Mouse (Mus musculus) neural tube, embryonic 12.5 days (tissue): ENCODE results near the gene Mapk9. TPM values are rescaled to one million over a fixed set of nuclear protein-coding genes. Genes with fewer than 3 reads are reported as not detected.

Source experiments
- ATAC-seq: fragments of 200-750 bp; cut with Nextera tagmentation; 2 replicates; pipeline ENCODE4 v1.8.0; 2017; ENCODE audit warnings: low read depth, mild to moderate bottlenecking, moderate TSS enrichment, moderate library complexity; ENCODE audit not compliant: low FRiP score
- H3K27ac ChIP-seq: fragments of 300-500 bp; sonication (generic); 2 replicates; pipeline ENCODE4 v1.5.1; 2016
- H3K27me3 ChIP-seq: fragments of 300-500 bp; sonication (generic); replicated peaks from 2 replicates; pipeline ENCODE4 v1.6.1; 2016; ENCODE audit warnings: mild to moderate bottlenecking
- H3K36me3 ChIP-seq: fragments of 300-500 bp; sonication (generic); 2 replicates; pipeline ENCODE4 v1.6.1; 2016; ENCODE audit warnings: mild to moderate bottlenecking
- H3K4me1 ChIP-seq: fragments of 300-500 bp; sonication (generic); 2 replicates; pipeline ENCODE4 v1.6.1; 2016
- H3K4me2 ChIP-seq: fragments of 300-500 bp; sonication (generic); replicated peaks from 2 replicates; pipeline ENCODE4 v1.6.1; 2016; ENCODE audit warnings: mild to moderate bottlenecking
- H3K4me3 ChIP-seq: fragments of 300-500 bp; sonication (generic); 2 replicates; pipeline ENCODE4 v1.5.1; 2016
- H3K9ac ChIP-seq: fragments of 300-500 bp; sonication (generic); 2 replicates; pipeline ENCODE4 v1.6.1; 2016; ENCODE audit warnings: mild to moderate bottlenecking
- H3K9me3 ChIP-seq: fragments of 300-500 bp; sonication (generic); 2 replicates; pipeline ENCODE4 v1.6.1; 2016; ENCODE audit warnings: mild to moderate bottlenecking
- WGBS: fragments of 180-500 bp; shearing (Covaris S2); methylation state at CpG from one replicate; pipeline ENCODE4 v1.1.7; 2016; 5-methylcytosine and 5-hydroxymethylcytosine counted together
- polyA plus RNA-seq: library from polyadenylated mRNA; unstranded; fragments of >200 nt; fragmentation: Nextera tagmentation; extraction: Ambion mirVana; gene quantifications from 2 replicates; pipeline ENCODE4 v1.2.1, GENCODE M21; 2016

The Mapk9 gene
- polyA plus RNA-seq, 1 experiment from 2014 or later: 58.7 TPM

DNA sequence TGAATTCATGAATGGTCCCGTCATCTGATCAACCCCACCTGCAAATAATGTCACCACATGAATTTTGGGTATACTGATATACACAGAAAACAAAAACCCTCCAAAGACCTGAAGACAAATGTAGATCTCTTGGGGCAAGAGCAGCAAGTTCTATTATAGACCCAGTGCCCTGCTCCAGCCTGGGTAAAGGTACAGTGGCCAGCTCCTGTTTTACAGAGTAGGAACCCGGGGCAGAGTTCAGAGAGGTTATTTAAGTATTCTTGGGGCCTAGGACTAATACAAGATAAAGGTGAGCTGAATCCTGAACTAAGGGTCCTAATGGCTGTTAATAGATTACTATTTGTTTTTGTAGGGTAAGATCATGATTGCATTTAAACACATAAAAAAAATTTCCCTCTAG lies 25.0 kb upstream of the Mapk9 start:
- Histone ChIP-seq H3K4me3 (no peak overlapping the region), H3K27me3 (no peaks in the 10 kb centered on the region), H3K4me2 (no peak overlapping the region), H3K36me3 (peaks cover 12% of the 10 kb centered on the region; the same call in 1 of the 2 replicates), H3K9me3 (no peaks in the 10 kb centered on the region), H3K9ac (no peak overlapping the region), H3K4me1 (no peaks in the 10 kb centered on the region), H3K27ac (no peak overlapping the region)
- ATAC-seq: no peak
- WGBS: 95% methylated on average over 2 of the region's 2 CpGs

DNA sequence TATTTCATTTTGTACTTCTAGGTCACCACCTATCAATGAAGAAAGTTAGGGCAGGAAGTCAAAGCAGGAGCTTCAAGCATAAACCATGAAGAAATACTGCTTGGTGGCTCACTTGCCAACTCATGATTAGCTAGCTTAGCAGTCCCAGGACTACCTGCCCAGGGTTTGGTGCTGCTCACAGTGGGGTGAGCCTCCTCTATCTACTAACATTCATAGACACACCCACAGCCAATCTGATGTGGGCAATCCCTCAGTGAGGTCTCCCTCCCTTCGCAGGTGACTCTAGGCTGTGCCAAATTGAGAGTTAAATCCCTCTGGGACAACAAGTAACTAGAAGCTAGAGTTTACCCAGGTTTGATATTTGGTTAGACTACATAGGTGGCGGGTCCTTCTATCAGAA lies 24.2 kb upstream of the Mapk9 start:
- H3K9me3 ChIP-seq: no peaks in the 10 kb centered on the region
- H3K9ac ChIP-seq: no peak overlapping the region
- H3K4me2 ChIP-seq: no peak overlapping the region
- no peak overlapping the region for H3K27ac ChIP-seq
- H3K4me1 ChIP-seq: no peaks in the 10 kb centered on the region
- H3K36me3 ChIP-seq: peaks cover 12% of the 10 kb centered on the region; the same call in 1 of the 2 replicates
- no peak for ATAC-seq
- H3K4me3 ChIP-seq: no peak overlapping the region
- no peaks in the 10 kb centered on the region for H3K27me3 ChIP-seq
- WGBS: 93% methylated on average over 2 of the region's 2 CpGs

GRCm38 (mm10) chr11:49824896-49825295 lies 21.7 kb upstream of the Mapk9 start:
- Histone ChIP-seq H3K36me3 (peaks cover 14% of the 10 kb centered on the region; the same call in 1 of the 2 replicates), H3K4me3 (no peak overlapping the region), H3K4me2 (no peak overlapping the region), H3K27me3 (no peaks in the 10 kb centered on the region), H3K27ac (no peak overlapping the region), H3K4me1 (no peaks in the 10 kb centered on the region), H3K9me3 (no peaks in the 10 kb centered on the region), H3K9ac (no peak overlapping the region)
- ATAC-seq: no peak
- WGBS: 38% methylated on average over 2 of the region's 2 CpGs

DNA sequence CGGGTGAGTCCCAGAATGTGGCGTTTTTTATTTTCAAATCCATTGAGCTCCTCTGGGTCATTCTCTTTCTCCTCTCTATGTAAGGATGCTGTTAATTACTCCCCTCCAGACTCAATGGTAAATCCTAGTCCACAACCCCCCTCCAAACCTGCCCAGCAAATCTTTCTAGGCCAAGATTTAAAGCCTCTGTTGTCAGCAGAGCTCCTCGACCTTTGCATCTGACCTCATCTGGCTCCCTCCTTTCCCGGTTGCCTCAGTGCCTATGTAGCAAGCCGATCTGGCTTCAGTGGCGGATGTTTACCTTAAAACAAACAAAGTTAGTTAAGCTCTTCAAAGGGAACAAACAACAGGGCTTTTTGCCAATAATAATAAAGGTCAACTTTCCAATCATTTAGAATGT lies 19.3 kb upstream of the Mapk9 start:
- WGBS: 36% methylated on average over 6 of the region's 6 CpGs
- no peaks in the 10 kb centered on the region for H3K9me3 ChIP-seq
- H3K36me3 ChIP-seq: peaks cover 14% of the 10 kb centered on the region; the same call in 1 of the 2 replicates
- H3K27ac ChIP-seq: no peak overlapping the region
- H3K9ac ChIP-seq: no peak overlapping the region
- no peaks in the 10 kb centered on the region for H3K27me3 ChIP-seq
- H3K4me3 ChIP-seq: no peak overlapping the region
- no peak for ATAC-seq
- H3K4me1 ChIP-seq: no peaks in the 10 kb centered on the region
- H3K4me2 ChIP-seq: no peak overlapping the region

DNA sequence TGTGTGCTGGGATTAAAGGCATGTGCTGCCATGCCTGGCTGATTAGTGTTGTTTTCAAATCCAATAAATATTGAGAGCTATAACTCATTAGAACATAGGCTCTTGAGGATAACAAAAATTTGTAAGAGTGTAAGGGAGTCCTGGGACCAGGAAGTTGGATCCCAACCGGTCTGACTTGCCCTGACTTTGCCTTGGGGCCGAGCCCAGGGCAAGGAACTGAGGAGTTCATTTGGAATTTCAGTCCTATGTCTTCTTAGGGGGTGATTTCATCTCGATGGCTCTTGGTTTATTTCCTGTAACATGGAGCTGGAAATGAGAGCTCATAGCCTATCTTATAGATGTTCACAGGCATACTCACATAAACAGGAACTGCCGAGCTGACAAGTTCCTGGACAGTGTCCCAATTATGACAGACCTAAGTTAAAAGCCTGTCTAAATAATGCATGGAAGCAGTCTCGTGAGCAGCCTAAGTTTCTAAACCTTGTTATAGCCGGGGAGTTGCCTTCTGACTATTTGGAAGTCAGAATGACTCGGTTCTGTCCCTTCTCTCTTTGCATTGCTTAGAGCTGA lies 17.3 kb upstream of the Mapk9 start:
- no peaks in the 10 kb centered on the region for H3K27me3 ChIP-seq
- H3K27ac ChIP-seq: no peak overlapping the region
- no peaks in the 10 kb centered on the region for H3K9me3 ChIP-seq
- 86% methylated on average over 7 of the region's 7 CpGs for WGBS
- H3K4me1 ChIP-seq: no peaks in the 10 kb centered on the region
- ATAC-seq: no peak
- H3K4me3 ChIP-seq: no peak overlapping the region
- H3K4me2 ChIP-seq: no peak overlapping the region
- peaks cover 12% of the 10 kb centered on the region; the same call in 1 of the 2 replicates for H3K36me3 ChIP-seq
- H3K9ac ChIP-seq: no peak overlapping the region

- H3K27ac ChIP-seq: no peak overlapping the region
- H3K4me1 ChIP-seq: no peaks in the 10 kb centered on the region
- peaks cover 17% of the 10 kb centered on the region; the same call in 1 of the 2 replicates for H3K36me3 ChIP-seq
- 80% methylated on average over 12 of the region's 12 CpGs for WGBS
- no peak overlapping the region for H3K4me3 ChIP-seq
- no peaks in the 10 kb centered on the region for H3K9me3 ChIP-seq
- ATAC-seq: no peak
- no peak overlapping the region for H3K9ac ChIP-seq
- H3K27me3 ChIP-seq: no peaks in the 10 kb centered on the region
- H3K4me2 ChIP-seq: no peak overlapping the region
Observed at GRCm38 (mm10) chr11:49831980-49832379, 14.6 kb upstream of the Mapk9 start.

- no peak overlapping the region for H3K9ac ChIP-seq
Observed at GRCm38 (mm10) chr11:49832962-49833361, 13.6 kb upstream of the Mapk9 start.

DNA sequence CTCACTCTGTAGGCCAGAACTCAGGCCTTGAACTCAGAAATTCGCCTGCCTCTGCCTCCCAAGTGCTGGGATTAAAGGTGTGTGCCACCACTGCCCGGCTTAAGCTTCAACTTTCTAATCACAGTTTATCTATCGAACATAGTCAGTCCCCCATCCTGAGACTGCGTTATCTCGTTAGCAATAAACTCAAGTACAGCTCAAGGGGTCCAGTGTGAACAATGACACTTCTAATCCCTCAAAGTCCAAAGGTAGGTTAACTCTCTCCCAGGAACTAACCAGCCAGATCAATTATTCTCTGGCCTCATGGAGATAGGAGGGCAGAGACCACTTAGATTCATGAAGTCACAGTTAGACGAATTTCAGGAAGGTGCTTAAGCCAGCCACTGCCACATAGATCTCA lies 12.3 kb upstream of the Mapk9 start:
- H3K4me1 ChIP-seq: no peaks in the 10 kb centered on the region
- H3K36me3 ChIP-seq: peaks cover 17% of the 10 kb centered on the region; the same call in 1 of the 2 replicates
- no peak overlapping the region for H3K9ac ChIP-seq
- WGBS: 91% methylated on average over 6 of the region's 6 CpGs
- H3K9me3 ChIP-seq: no peaks in the 10 kb centered on the region
- no peak overlapping the region for H3K27ac ChIP-seq
- H3K4me3 ChIP-seq: no peak overlapping the region
- H3K4me2 ChIP-seq: no peak overlapping the region
- no peaks in the 10 kb centered on the region for H3K27me3 ChIP-seq
- ATAC-seq: no peak

More at GRCm38 (mm10) chr11:49832962-49833361, 13.6 kb upstream of the Mapk9 start:
- 87% methylated on average over 5 of the region's 5 CpGs for WGBS
- Histone ChIP-seq H3K36me3 (peaks cover 17% of the 10 kb centered on the region; the same call in 1 of the 2 replicates), H3K4me3 (no peak overlapping the region), H3K4me1 (no peaks in the 10 kb centered on the region), H3K27ac (no peak overlapping the region), H3K27me3 (no peaks in the 10 kb centered on the region), H3K9me3 (no peaks in the 10 kb centered on the region), H3K4me2 (no peak overlapping the region)
- ATAC-seq: no peak

DNA sequence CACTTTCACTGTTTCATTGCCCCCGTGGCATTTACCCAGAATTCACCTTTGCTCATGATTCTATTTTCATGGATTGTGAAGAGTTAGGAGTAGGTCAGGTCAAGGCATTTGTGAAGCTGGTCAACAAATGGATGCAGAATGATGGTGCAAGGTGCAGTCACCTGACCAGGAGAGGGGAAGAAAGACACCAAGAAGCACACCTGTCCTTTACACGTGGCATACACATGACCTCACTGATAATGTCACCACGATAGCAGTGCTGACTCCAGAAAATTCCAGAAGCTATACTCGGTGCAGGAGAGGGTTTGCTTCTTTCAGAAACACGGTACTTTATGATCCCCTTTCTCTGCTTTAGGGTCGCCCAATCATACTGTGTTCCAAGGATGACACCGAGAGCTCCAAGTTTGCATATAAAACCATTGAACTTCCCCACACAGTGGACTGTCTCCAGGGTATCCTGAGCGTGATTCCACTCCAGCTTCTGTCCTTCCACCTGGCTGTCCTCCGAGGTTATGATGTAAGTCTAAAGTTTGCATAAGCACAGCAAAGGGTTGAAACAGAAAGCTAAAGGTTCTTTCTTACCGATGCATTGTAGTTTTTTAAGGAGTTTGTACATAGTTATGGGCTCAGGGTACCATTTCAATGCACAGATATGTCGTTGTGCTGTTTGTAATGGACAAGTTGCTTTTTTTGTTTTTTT lies 11.1 kb upstream of the Mapk9 start:
- no peak overlapping the region for H3K9ac ChIP-seq
- peaks cover 14% of the 10 kb centered on the region; the same call in 1 of the 2 replicates for H3K36me3 ChIP-seq
- WGBS: 93% methylated on average over 11 of the region's 11 CpGs
- H3K4me2 ChIP-seq: no peak overlapping the region
- ATAC-seq: no peak
- no peak overlapping the region for H3K27ac ChIP-seq
- no peaks in the 10 kb centered on the region for H3K4me1 ChIP-seq
- no peaks in the 10 kb centered on the region for H3K27me3 ChIP-seq
- no peaks in the 10 kb centered on the region for H3K9me3 ChIP-seq
- no peak overlapping the region for H3K4me3 ChIP-seq

DNA sequence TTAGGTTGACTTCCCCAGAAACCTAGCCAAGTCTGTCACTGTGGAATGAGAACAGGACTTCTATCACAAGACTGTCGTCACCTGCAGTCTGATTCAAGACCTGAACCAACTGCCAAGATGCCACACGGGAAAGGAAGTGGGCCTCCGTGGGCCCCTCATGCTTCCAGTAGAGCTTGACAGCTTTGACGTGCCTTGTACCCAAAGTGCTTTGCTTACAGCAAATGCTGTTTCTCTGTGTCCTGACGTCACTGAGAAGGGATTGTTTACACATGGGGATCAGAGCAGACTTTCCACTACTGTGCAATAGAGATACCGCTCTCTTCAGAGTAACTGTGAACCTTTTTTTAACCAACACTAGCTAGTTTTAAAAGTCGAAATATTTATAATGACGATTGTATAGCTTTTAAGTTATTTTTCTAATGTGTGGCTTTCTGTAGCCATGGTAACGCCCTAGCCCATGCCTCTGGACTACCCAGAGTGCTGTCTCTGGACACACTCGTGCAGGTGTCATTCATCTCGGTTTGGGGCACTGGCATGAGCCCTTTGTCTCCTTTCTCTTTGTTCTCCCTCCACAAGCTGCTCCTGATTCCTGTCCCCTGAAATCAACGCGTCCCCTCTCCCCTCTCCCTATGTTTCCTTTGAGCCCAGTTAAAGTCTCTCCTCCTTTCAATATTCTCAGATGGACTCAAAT lies 8.7 kb upstream of the Mapk9 start:
- Histone ChIP-seq H3K36me3 (peaks cover 12% of the 10 kb centered on the region; the same call in 1 of the 2 replicates), H3K9ac (no peak overlapping the region), H3K27ac (no peak overlapping the region), H3K4me3 (no peak overlapping the region), H3K4me1 (no peaks in the 10 kb centered on the region), H3K4me2 (no peak overlapping the region), H3K27me3 (no peaks in the 10 kb centered on the region), H3K9me3 (no peaks in the 10 kb centered on the region)
- no peak for ATAC-seq
- WGBS: 59% methylated on average over 13 of the region's 13 CpGs

DNA sequence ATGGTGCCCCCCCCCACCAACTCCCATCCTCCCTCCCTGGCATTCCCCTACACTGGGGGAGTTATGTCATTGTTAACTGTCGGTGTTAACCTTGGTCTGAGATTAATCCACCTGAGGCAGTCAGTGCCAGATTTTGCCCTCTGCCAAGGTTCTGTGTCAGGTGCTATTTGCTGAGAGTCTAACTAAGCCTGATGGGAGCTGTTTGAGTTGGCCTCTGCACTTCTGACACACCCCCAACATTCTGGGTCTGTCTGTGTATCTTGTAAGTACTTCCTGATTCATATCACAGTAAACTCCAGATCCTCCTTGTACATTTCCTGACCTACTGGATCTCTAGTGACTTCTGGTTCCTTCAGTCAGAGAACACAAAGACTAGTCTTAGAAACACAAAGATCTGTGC lies 5.9 kb upstream of the Mapk9 start:
- 92% methylated on average over 1 of the region's 1 CpGs for WGBS
- H3K36me3 ChIP-seq: no peaks in the 10 kb centered on the region; the same call in 1 of the 2 replicates

GRCm38 (mm10) chr11:49841886-49842285 lies 4.7 kb upstream of the Mapk9 start:
- H3K9ac ChIP-seq: no peak overlapping the region
- no peak overlapping the region for H3K4me3 ChIP-seq
- ATAC-seq: no peak
- H3K4me2 ChIP-seq: no peak overlapping the region
- H3K9me3 ChIP-seq: no peaks in the 10 kb centered on the region
- no peaks in the 10 kb centered on the region for H3K36me3 ChIP-seq
- H3K27me3 ChIP-seq: no peaks in the 10 kb centered on the region
- no peaks in the 10 kb centered on the region; the same call in 1 of the 2 replicates for H3K4me1 ChIP-seq
- WGBS: 87% methylated on average over 1 of the region's 1 CpGs
- H3K27ac ChIP-seq: no peak overlapping the region

More for the DNA sequence above, 5.9 kb upstream of the Mapk9 start:
- Histone ChIP-seq H3K9me3 (no peaks in the 10 kb centered on the region), H3K27ac (no peak overlapping the region), H3K4me2 (no peak overlapping the region), H3K27me3 (no peaks in the 10 kb centered on the region), H3K9ac (no peak overlapping the region), H3K4me3 (no peak overlapping the region), H3K4me1 (no peaks in the 10 kb centered on the region; the same call in 1 of the 2 replicates)
- no peak for ATAC-seq
